Comparison of ENCODE assay signal across 10 mouse cellular contexts in the genomic region with DNA sequence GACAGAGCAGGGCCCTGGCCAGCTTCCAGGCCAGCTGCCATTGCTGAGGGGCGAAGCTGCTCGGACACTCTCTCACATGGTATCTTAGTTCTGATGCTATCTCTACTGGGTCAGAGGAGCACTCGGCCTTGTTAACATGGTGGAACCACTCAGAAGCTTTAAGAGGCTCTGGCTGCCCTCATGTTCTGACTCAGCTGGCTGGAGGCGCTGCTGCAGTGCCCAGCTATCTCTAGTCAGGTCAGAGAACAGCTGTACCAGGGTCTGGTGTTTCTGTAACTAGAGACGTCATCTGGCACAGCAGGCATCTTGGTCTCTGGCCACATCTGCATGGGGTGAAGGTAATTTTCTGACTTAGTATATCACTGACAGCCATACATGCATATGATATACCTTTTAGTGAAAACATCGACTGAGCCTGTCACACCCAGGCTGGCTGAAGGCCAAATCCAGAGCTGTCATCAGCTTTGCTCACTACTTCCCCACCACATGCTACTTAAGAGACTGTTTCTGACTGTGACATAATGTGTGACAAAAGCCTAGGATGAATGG.
A peak's percentile ranks its signal among the peaks of the same experiment; 100 is the strongest.
DNase-seq lines count a peak whose midpoint lies in the region; ATAC-seq and TF ChIP-seq lines count a peak whose summit lies in the region.
"Had no signal": no experiment of that assay in that cellular context is flagged by ENCODE, and none has a peak within 500 bp of the region (broad histone marks: within the 10 kb centered on the region; RNA-seq: fewer than 3 reads in every experiment).

No protein-coding gene starts in this region.

- TF ChIP-seq CTCF in kidney, adult 2 months (conservative IDR thresholded peaks at IDR 0.05; ENCODE audit: insufficient read depth, insufficient read length, low read depth, low read length), result no peak

- DNase-seq in adrenal gland, adult (ENCODE audit: inconsistent age in 2 of 2, low spot score in 1 of 2), result peak; percentile 38 to 60
- no peak for DNase-seq in adrenal gland, adult 8-10 months
- no peak for DNase-seq in kidney, adult 2 months
- DNase-seq in natural killer cell, adult 2 months (ENCODE audit: low spot score in 2 of 2), result no peak
- DNase-seq in midbrain, embryonic 14.5 days, result no peak

- H3K4me2 ChIP-seq in kidney, embryonic 15.5 days, result no peak overlapping the region
- H3K4me2 ChIP-seq in embryonic facial prominence, embryonic 15.5 days (replicated peaks), result no peak overlapping the region
- no peak overlapping the region for H3K4me2 ChIP-seq in limb, embryonic 15.5 days
- no peak overlapping the region for H3K4me2 ChIP-seq in midbrain, embryonic 14.5 days (ENCODE audit: low read length)
- H3K4me2 ChIP-seq: liver, embryonic 12.5 days; midbrain, embryonic 12.5 days had no signal

- H3K27me3 ChIP-seq in kidney, embryonic 15.5 days, result no peaks in the 10 kb centered on the region
- no peaks in the 10 kb centered on the region for H3K27me3 ChIP-seq in kidney, adult 2 months (replicated peaks; ENCODE audit: control insufficient read depth, insufficient read depth, low read length)
- H3K27me3 ChIP-seq in embryonic facial prominence, embryonic 15.5 days, result no peaks in the 10 kb centered on the region
- H3K27me3 ChIP-seq in limb, embryonic 15.5 days, result no peaks in the 10 kb centered on the region
- no peaks in the 10 kb centered on the region for H3K27me3 ChIP-seq in midbrain, embryonic 14.5 days (ENCODE audit: control insufficient read depth, insufficient read depth, low read length)
- H3K27me3 ChIP-seq: liver, embryonic 12.5 days; midbrain, embryonic 12.5 days had no signal

- H3K36me3 ChIP-seq in kidney, embryonic 15.5 days, result peaks cover 61% of the 10 kb centered on the region
- no peaks in the 10 kb centered on the region; the same call in none of the 2 replicates for H3K36me3 ChIP-seq in kidney, adult 2 months (ENCODE audit: control insufficient read depth, insufficient read depth, low read length)
- H3K36me3 ChIP-seq in embryonic facial prominence, embryonic 15.5 days, result peaks cover 42% of the 10 kb centered on the region
- H3K36me3 ChIP-seq in limb, embryonic 15.5 days, result peaks cover 63% of the 10 kb centered on the region
- peaks cover 84% of the 10 kb centered on the region for H3K36me3 ChIP-seq in midbrain, embryonic 14.5 days (ENCODE audit: control insufficient read depth, insufficient read depth, low read length)

- H3K9me3 ChIP-seq in kidney, embryonic 15.5 days (replicated peaks), result no peaks in the 10 kb centered on the region
- H3K9me3 ChIP-seq in embryonic facial prominence, embryonic 15.5 days (replicated peaks), result no peaks in the 10 kb centered on the region
- H3K9me3 ChIP-seq in limb, embryonic 15.5 days, result no peaks in the 10 kb centered on the region
- H3K9me3 ChIP-seq in midbrain, embryonic 14.5 days (ENCODE audit: control insufficient read depth, low read length), result no peaks in the 10 kb centered on the region
- H3K9me3 ChIP-seq: liver, embryonic 12.5 days; midbrain, embryonic 12.5 days had no signal

- peak overlapping the region; percentile 66 for H3K27ac ChIP-seq in kidney, embryonic 15.5 days
- H3K27ac ChIP-seq in kidney, adult 2 months (ENCODE audit: insufficient read depth, low read depth, low read length), result no peak overlapping the region
- H3K27ac ChIP-seq in embryonic facial prominence, embryonic 15.5 days (replicated peaks), result no peak overlapping the region
- no peak overlapping the region for H3K27ac ChIP-seq in limb, embryonic 15.5 days
- no peak overlapping the region for H3K27ac ChIP-seq in midbrain, embryonic 14.5 days (replicated peaks; ENCODE audit: low read depth, low read length)
- H3K27ac ChIP-seq: liver, embryonic 12.5 days; midbrain, embryonic 12.5 days had no signal

- H3K9ac ChIP-seq in kidney, embryonic 15.5 days, result no peak overlapping the region
- no peak overlapping the region for H3K9ac ChIP-seq in embryonic facial prominence, embryonic 15.5 days
- H3K9ac ChIP-seq in limb, embryonic 15.5 days, result no peak overlapping the region
- no peak overlapping the region for H3K9ac ChIP-seq in midbrain, embryonic 14.5 days (replicated peaks; ENCODE audit: low read length)
- H3K9ac ChIP-seq: liver, embryonic 12.5 days; midbrain, embryonic 12.5 days had no signal

- no peak for ATAC-seq in kidney, embryonic 15.5 days (replicated peaks; ENCODE audit: low FRiP score)
- ATAC-seq in embryonic facial prominence, embryonic 15.5 days (ENCODE audit: insufficient number of reproducible peaks, low FRiP score, low TSS enrichment, low read depth), result 0 out of 2 replicates have a peak, but pooled peaks have one; percentile 15
- ATAC-seq in limb, embryonic 15.5 days (ENCODE audit: insufficient number of reproducible peaks, low FRiP score, low TSS enrichment, low read depth), result 0 out of 2 replicates have a peak, but pooled peaks have one; percentile 14
- ATAC-seq in midbrain, embryonic 14.5 days (ENCODE audit: low FRiP score, low TSS enrichment), result no peak
- ATAC-seq: liver, embryonic 12.5 days had no signal

- WGBS in kidney, embryonic 15.5 days, result 77% methylated on average over 6 of the region's 6 CpGs
- 55% methylated on average over 6 of the region's 6 CpGs for WGBS in kidney, adult 2 months
- WGBS in embryonic facial prominence, embryonic 15.5 days, result 67% methylated on average over 6 of the region's 6 CpGs
- WGBS in limb, embryonic 15.5 days, result 67% methylated on average over 6 of the region's 6 CpGs
- WGBS in midbrain, embryonic 14.5 days, result 90% methylated on average over 6 of the region's 6 CpGs

- no peak for TF ChIP-seq POLR2A in kidney, adult 2 months (IDR thresholded peaks at IDR 0.05; ENCODE audit: low read depth, low read length)

- H3K4me3 ChIP-seq in kidney, embryonic 15.5 days (replicated peaks), result no peak overlapping the region
- H3K4me3 ChIP-seq in kidney, adult 2 months (ENCODE audit: insufficient read depth, low read depth, low read length), result no peak overlapping the region
- no peak overlapping the region for H3K4me3 ChIP-seq in embryonic facial prominence, embryonic 15.5 days (replicated peaks)
- H3K4me3 ChIP-seq in limb, embryonic 15.5 days, result no peak overlapping the region
- no peak overlapping the region for H3K4me3 ChIP-seq in midbrain, embryonic 14.5 days (replicated peaks; ENCODE audit: low read depth, low read length)
- H3K4me3 ChIP-seq: liver, embryonic 12.5 days; midbrain, embryonic 12.5 days had no signal

- H3K4me1 ChIP-seq in kidney, embryonic 15.5 days, result no peaks in the 10 kb centered on the region
- 0 out of 2 replicates have a peak, but pooled peaks cover 2% of the 10 kb centered on the region for H3K4me1 ChIP-seq in kidney, adult 2 months (ENCODE audit: control insufficient read depth, insufficient read depth, low read length)
- no peaks in the 10 kb centered on the region for H3K4me1 ChIP-seq in embryonic facial prominence, embryonic 15.5 days
- H3K4me1 ChIP-seq in limb, embryonic 15.5 days, result no peaks in the 10 kb centered on the region
- no peaks in the 10 kb centered on the region for H3K4me1 ChIP-seq in midbrain, embryonic 14.5 days (ENCODE audit: control insufficient read depth, insufficient read depth, low read length)
- H3K4me1 ChIP-seq: liver, embryonic 12.5 days; midbrain, embryonic 12.5 days had no signal

Comparison
In these comparisons a context has a peak if more than half of its experiments do, and no peak if none do; other contexts are left out.
1. DNase-seq: peak in adrenal gland, adult (2 of 2); none in adrenal gland, adult 8-10 months (single experiment), kidney, adult 2 months (single experiment), natural killer cell, adult 2 months (0 of 2) and midbrain, embryonic 14.5 days (single experiment).
2. ATAC-seq: peak in embryonic facial prominence, embryonic 15.5 days (single experiment) and limb, embryonic 15.5 days (single experiment); none in kidney, embryonic 15.5 days (single experiment) and midbrain, embryonic 14.5 days (single experiment).